Mouse (Mus musculus) embryonic facial prominence, embryonic 15.5 days (tissue): ENCODE data around the gene Anks1b. TPM values are rescaled to one million over a fixed set of nuclear protein-coding genes. Genes with fewer than 3 reads are reported as not detected.

Source experiments
- ATAC-seq: fragments of 200-750 bp; cut with Nextera tagmentation; 2 replicates; pipeline ENCODE4 v1.8.0; 2017; ENCODE audit warnings: low read depth, moderate TSS enrichment; ENCODE audit not compliant: insufficient number of reproducible peaks, low FRiP score, low TSS enrichment
- H3K27ac ChIP-seq: fragments of 300-500 bp; sonication (generic); replicated peaks from 2 replicates; pipeline ENCODE4 v1.5.1; 2015; ENCODE audit warnings: mild to moderate bottlenecking, inconsistent platforms
- H3K27me3 ChIP-seq: fragments of 300-500 bp; sonication (generic); 2 replicates; pipeline ENCODE4 v1.6.1; 2015; ENCODE audit warnings: inconsistent platforms
- H3K36me3 ChIP-seq: fragments of 300-500 bp; sonication (generic); 2 replicates; pipeline ENCODE4 v1.6.1; 2015; ENCODE audit warnings: mild to moderate bottlenecking, inconsistent platforms
- H3K4me1 ChIP-seq: fragments of 300-500 bp; sonication (generic); 2 replicates; pipeline ENCODE4 v1.6.1; 2015; ENCODE audit warnings: inconsistent platforms
- H3K4me2 ChIP-seq: fragments of 300-500 bp; sonication (generic); replicated peaks from 2 replicates; pipeline ENCODE4 v1.6.1; 2015; ENCODE audit warnings: mild to moderate bottlenecking, inconsistent platforms
- H3K4me3 ChIP-seq: fragments of 300-500 bp; sonication (generic); replicated peaks from 2 replicates; pipeline ENCODE4 v1.5.1; 2015; ENCODE audit warnings: mild to moderate bottlenecking, inconsistent platforms
- H3K9ac ChIP-seq: fragments of 300-500 bp; sonication (generic); 2 replicates; pipeline ENCODE4 v1.6.1; 2015; ENCODE audit warnings: inconsistent platforms
- H3K9me3 ChIP-seq: fragments of 300-500 bp; sonication (generic); replicated peaks from 2 replicates; pipeline ENCODE4 v1.6.1; 2016; ENCODE audit warnings: inconsistent platforms
- WGBS: fragments of 180-500 bp; shearing (Covaris S2); methylation state at CpG from one replicate; pipeline ENCODE4 v1.1.7; 2015; 5-methylcytosine and 5-hydroxymethylcytosine counted together
- polyA plus RNA-seq: library from polyadenylated mRNA; unstranded; fragments of >200 nt; fragmentation: Nextera tagmentation; extraction: Ambion mirVana; gene quantifications from 2 replicates; pipeline ENCODE4 v1.2.1, GENCODE M21; 2015

Gene Anks1b
- polyA plus RNA-seq, 1 experiment from 2014 or later, result 2.0 TPM

GRCm38 (mm10) chr10:90577777-90578176, 704.5 kb downstream of the Anks1b start:
- H3K4me3 ChIP-seq, result no peak overlapping the region
- no peaks in the 10 kb centered on the region for H3K9me3 ChIP-seq
- no peaks in the 10 kb centered on the region for H3K36me3 ChIP-seq
- H3K27me3 ChIP-seq, result peaks cover 4% of the 10 kb centered on the region; the same call in 1 of the 2 replicates
- no peak overlapping the region for H3K27ac ChIP-seq
- WGBS, result 80% methylated on average over 9 of the region's 9 CpGs
- no peak for ATAC-seq
- H3K4me2 ChIP-seq, result no peak overlapping the region
- no peak overlapping the region for H3K9ac ChIP-seq
- H3K4me1 ChIP-seq, result peaks cover 7% of the 10 kb centered on the region; the same call in 1 of the 2 replicates

DNA sequence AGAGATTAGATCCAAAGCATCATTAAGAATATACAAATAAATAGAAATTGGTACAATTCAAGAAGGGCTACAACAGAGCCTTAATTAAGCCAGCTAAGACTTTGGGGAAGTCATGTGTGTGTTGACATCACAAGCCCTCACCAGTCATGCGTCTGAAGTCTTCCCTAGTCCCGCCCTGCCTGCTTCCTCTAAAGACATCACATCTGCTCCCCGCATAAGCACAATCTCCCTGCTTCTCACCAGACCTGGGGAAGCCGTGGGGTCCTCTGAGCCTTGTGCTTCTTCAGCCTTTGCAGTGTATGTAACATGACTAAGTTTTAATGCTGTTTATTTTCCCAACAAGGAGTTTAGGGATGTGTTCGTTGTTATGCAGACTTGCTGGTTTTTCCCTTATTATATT, 706.7 kb downstream of the Anks1b start:
- 78% methylated on average over 5 of the region's 5 CpGs for WGBS
- no peak for ATAC-seq
- Histone ChIP-seq H3K4me2 (no peak overlapping the region), H3K27ac (no peak overlapping the region), H3K9ac (no peak overlapping the region), H3K27me3 (peaks cover 4% of the 10 kb centered on the region; the same call in 1 of the 2 replicates), H3K4me1 (peaks cover 7% of the 10 kb centered on the region; the same call in 1 of the 2 replicates), H3K4me3 (no peak overlapping the region), H3K9me3 (no peaks in the 10 kb centered on the region), H3K36me3 (no peaks in the 10 kb centered on the region)

DNA sequence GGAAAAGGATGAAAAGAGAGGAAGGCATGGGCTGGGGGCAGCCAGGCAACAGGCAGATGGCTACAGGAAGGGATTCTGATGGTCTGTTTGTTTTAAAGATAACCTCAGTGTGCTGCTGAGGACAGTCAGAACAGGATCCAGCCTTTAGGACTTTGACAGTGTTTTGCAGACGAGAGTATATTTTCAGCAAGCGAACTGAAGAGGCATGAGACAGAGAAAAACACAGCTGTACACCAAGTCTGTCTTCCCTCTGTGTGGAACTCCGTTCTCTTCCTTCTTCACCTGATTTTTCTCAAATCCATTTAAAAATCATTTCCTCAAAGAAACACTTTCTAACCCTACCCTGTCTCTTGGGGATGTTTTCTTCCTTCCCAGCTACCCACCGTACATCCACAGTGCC, 710.7 kb downstream of the Anks1b start:
- no peak overlapping the region for H3K9ac ChIP-seq
- H3K36me3 ChIP-seq, result no peaks in the 10 kb centered on the region
- ATAC-seq, result no peak
- H3K27me3 ChIP-seq, result no peaks in the 10 kb centered on the region
- H3K4me3 ChIP-seq, result no peak overlapping the region
- no peaks in the 10 kb centered on the region for H3K4me1 ChIP-seq
- WGBS, result 70% methylated on average over 4 of the region's 4 CpGs
- no peak overlapping the region for H3K4me2 ChIP-seq
- no peaks in the 10 kb centered on the region for H3K9me3 ChIP-seq
- H3K27ac ChIP-seq, result no peak overlapping the region

- 0 out of 2 replicates have a peak, but pooled peaks have one; percentile 57 for ATAC-seq
- Histone ChIP-seq H3K9me3 (no peaks in the 10 kb centered on the region), H3K27ac (no peak overlapping the region), H3K4me1 (no peaks in the 10 kb centered on the region), H3K27me3 (no peaks in the 10 kb centered on the region), H3K4me3 (no peak overlapping the region), H3K36me3 (no peaks in the 10 kb centered on the region), H3K9ac (no peak overlapping the region), H3K4me2 (no peak overlapping the region)
- WGBS, result 18% methylated on average over 3 of the region's 3 CpGs
Observed at GRCm38 (mm10) chr10:90596142-90596541, 722.8 kb downstream of the Anks1b start.

DNA sequence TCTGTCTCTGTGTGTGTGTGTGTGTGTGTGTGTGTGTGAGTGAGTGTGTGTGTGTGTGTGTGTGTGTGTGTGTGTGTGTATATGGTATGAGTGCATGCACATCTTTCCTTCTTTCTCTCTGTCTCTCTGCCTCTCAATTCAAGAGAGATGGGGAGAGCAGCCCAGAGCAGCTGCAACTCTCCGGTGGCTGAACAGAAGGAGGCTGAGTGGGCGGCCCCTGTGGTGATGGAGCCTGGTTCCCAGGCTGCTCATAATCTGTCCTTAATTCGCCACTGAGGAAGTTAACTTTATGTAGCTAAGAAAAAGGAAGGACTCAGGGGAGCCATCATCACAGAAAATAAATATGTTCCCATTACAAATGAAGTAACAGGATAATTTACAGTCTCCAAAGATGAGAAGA, 723.3 kb downstream of the Anks1b start:
- Histone ChIP-seq H3K27me3 (no peaks in the 10 kb centered on the region), H3K27ac (no peak overlapping the region), H3K9me3 (no peaks in the 10 kb centered on the region), H3K4me3 (no peak overlapping the region), H3K4me1 (no peaks in the 10 kb centered on the region), H3K4me2 (no peak overlapping the region), H3K36me3 (no peaks in the 10 kb centered on the region), H3K9ac (no peak overlapping the region)
- ATAC-seq, result 0 out of 2 replicates have a peak, but pooled peaks have one; percentile 19
- 23% methylated on average over 3 of the region's 3 CpGs for WGBS

- no peak overlapping the region for H3K4me2 ChIP-seq
- H3K27ac ChIP-seq, result no peak overlapping the region
- no peaks in the 10 kb centered on the region for H3K27me3 ChIP-seq
- H3K4me1 ChIP-seq, result no peaks in the 10 kb centered on the region
- H3K36me3 ChIP-seq, result no peaks in the 10 kb centered on the region
- ATAC-seq, result no peak
- H3K9me3 ChIP-seq, result no peaks in the 10 kb centered on the region
- no peak overlapping the region for H3K9ac ChIP-seq
- no peak overlapping the region for H3K4me3 ChIP-seq
Observed at GRCm38 (mm10) chr10:90599149-90599548, 725.8 kb downstream of the Anks1b start.

DNA sequence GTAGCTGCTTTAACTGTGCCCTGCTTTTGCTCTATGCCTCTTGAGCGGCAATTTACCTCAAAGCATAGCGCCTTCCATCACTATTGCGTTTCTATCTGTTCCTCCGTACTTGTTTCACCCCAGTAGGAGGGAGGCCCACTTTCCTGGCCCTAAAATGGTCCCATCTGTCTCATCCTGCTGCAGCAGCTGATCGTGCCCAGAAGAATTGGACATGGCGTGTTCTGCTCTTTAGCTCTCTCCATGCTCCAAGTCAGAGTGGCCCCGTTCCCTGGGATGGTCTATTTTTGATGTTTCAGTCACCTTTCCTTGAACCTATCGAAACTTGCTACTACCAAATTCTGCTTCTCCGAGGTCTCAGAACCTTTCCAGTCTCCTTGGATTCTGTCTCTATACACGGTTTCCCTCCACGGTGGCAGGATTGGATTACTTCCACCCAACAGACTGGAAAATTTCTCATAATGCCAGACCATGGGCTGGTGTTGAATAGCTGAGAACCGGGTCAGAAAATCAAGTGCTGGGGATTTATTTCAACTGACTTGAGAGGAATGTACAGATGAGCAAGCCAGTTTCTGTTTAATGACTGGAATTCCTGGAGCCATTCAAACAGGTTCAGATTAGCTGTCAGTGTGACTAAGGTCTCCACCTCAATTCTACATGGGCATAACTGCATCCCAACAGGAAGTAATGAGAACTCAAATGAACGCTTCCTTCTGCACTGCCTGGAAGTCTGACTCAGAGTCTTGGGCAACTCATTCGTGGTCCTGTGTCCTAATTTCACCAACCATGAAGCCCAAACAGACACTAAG, 726.6 kb downstream of the Anks1b start:
- Histone ChIP-seq H3K4me2 (no peak overlapping the region), H3K27ac (no peak overlapping the region), H3K9ac (no peak overlapping the region), H3K27me3 (no peaks in the 10 kb centered on the region), H3K4me3 (no peak overlapping the region), H3K36me3 (no peaks in the 10 kb centered on the region), H3K9me3 (no peaks in the 10 kb centered on the region), H3K4me1 (no peaks in the 10 kb centered on the region)
- 77% methylated on average over 14 of the region's 14 CpGs for WGBS
- no peak for ATAC-seq

DNA sequence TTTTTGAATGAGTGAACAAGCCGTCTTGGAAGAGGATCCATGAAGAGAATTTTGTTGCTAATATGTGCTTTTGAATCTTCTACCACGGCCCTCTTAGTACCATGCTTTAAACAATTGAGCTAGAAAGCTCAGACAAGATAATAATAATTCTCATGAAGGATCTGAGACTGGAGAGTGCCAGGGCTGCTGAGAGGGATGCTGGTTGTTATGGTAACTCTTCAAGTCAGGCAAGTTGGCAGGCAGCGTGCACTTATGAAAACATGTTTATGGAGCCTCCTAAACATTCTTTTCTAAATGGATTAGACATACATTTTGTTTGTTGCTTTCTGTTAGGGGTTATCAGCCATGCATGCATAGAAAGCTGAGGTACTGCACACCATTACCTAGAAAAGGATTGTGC, 734.3 kb downstream of the Anks1b start:
- H3K4me3 ChIP-seq, result no peak overlapping the region
- ATAC-seq, result no peak
- WGBS, result 63% methylated on average over 3 of the region's 3 CpGs

DNA sequence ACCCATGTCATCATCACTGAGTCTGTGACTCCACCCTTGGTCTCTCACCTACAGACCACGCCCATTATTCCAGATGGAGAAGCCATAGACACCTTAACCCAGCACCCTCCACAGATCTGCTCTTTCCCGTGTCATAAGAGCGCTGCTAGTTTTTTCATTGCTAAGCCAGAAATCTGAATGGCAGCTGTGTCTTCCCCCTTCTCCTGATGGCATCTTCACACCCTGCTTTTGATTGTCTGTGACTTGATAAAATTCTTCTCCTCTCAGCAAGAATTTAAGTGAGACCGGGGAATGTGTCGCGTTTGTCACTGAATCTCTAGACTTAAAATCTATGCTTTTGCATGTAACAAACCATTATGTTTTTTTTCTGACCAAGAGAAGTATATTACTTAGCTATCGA, 736.1 kb downstream of the Anks1b start:
- H3K4me2 ChIP-seq, result no peak overlapping the region
- 84% methylated on average over 7 of the region's 7 CpGs for WGBS
- H3K9me3 ChIP-seq, result no peaks in the 10 kb centered on the region
- H3K9ac ChIP-seq, result no peak overlapping the region
- ATAC-seq, result no peak
- no peaks in the 10 kb centered on the region for H3K36me3 ChIP-seq
- H3K27me3 ChIP-seq, result no peaks in the 10 kb centered on the region
- no peaks in the 10 kb centered on the region for H3K4me1 ChIP-seq
- H3K27ac ChIP-seq, result no peak overlapping the region
- H3K4me3 ChIP-seq, result no peak overlapping the region

More for the DNA sequence above, 734.3 kb downstream of the Anks1b start:
- Histone ChIP-seq H3K4me2 (no peak overlapping the region), H3K9me3 (no peaks in the 10 kb centered on the region), H3K9ac (no peak overlapping the region), H3K27ac (no peak overlapping the region), H3K27me3 (no peaks in the 10 kb centered on the region), H3K36me3 (no peaks in the 10 kb centered on the region), H3K4me1 (no peaks in the 10 kb centered on the region)

DNA sequence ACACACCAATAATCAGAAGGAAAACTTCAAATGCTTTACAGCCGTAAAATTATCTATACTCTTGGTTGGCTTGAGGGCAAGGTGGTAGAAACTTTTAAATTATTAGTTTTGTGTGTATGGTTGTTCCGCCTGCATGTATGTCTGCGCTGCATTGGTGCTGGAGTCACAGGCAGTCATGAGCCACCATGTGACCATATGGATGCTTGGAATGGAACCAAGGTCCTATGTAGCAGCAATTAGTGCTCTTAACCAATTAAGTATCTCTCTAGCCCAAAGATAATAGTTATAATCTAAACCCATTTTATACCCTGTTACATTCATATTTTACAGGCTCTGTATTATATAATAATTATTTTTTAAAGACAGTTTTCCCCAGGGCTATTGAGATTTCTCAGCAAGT, 739.7 kb downstream of the Anks1b start:
- Histone ChIP-seq H3K4me3 (no peak overlapping the region), H3K4me2 (no peak overlapping the region), H3K27me3 (no peaks in the 10 kb centered on the region), H3K9ac (no peak overlapping the region), H3K36me3 (no peaks in the 10 kb centered on the region), H3K27ac (no peak overlapping the region), H3K9me3 (no peaks in the 10 kb centered on the region), H3K4me1 (no peaks in the 10 kb centered on the region)
- no peak for ATAC-seq
- WGBS, result 86% methylated on average over 3 of the region's 3 CpGs

GRCm38 (mm10) chr10:90615196-90615595, 741.9 kb downstream of the Anks1b start:
- no peak for ATAC-seq
- H3K4me2 ChIP-seq, result no peak overlapping the region
- H3K36me3 ChIP-seq, result no peaks in the 10 kb centered on the region
- H3K27me3 ChIP-seq, result no peaks in the 10 kb centered on the region
- no peak overlapping the region for H3K4me3 ChIP-seq
- no peak overlapping the region for H3K9ac ChIP-seq
- 72% methylated on average over 2 of the region's 2 CpGs for WGBS
- H3K4me1 ChIP-seq, result no peaks in the 10 kb centered on the region
- H3K9me3 ChIP-seq, result no peaks in the 10 kb centered on the region
- H3K27ac ChIP-seq, result no peak overlapping the region

GRCm38 (mm10) chr10:90616622-90617021, 743.3 kb downstream of the Anks1b start:
- Histone ChIP-seq H3K27me3 (no peaks in the 10 kb centered on the region), H3K4me2 (no peak overlapping the region), H3K36me3 (no peaks in the 10 kb centered on the region), H3K9me3 (no peaks in the 10 kb centered on the region), H3K27ac (no peak overlapping the region), H3K4me3 (no peak overlapping the region), H3K4me1 (no peaks in the 10 kb centered on the region), H3K9ac (no peak overlapping the region)
- WGBS, result 79% methylated on average over 2 of the region's 2 CpGs
- ATAC-seq, result no peak
